Mouse (Mus musculus) ovary, postnatal 10 days (tissue): ENCODE measurements around the gene Tbc1d2.
"Not testable (repeated sequence)": the region's sequence is repeated elsewhere in the genome, so short reads cannot be mapped to it uniquely, and the experiment has no call there.

Experiments
- DNase-seq: peaks from one replicate; pipeline ENCODE4 v3.0.0; 2022; ENCODE audit warnings: low spot score

The Tbc1d2 gene

DNA sequence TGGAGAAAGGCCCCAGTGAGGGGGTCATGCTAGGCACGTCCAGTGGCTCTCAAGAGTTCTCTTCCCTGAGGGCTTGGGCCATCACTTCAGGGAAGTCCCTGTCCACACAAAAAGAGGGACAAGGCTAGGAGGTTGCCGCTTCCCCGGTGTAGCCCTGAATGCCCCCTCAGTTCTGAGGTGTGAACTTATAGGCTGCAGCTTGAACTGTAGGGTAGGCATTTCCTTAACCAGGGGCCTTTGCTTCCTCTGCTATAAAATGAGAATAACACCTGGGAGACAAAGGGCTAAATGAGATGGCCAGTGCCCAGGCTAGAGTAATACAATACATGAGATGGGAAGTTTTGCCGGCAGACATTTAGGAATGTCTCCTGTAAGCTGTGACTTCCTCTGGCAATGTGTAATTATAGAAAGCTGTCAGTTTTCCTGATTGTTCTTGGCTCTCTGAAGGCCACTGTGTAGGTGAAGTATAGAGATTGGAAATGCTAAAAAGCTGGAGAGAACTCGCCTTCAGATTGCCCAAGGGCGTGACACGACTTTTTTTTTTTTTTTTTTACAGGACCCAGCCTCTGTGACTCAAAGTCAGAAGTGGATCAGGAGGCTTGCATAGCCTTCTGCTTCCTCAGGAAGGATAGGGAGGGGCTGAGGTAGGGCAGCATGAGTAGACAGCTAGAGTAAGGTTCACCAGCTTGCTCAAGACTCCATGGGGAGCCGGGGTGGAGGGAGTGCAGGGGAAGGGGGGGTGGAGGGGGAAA lies 6.9 kb downstream of the Tbc1d2 start:
- no peak for DNase-seq

DNA sequence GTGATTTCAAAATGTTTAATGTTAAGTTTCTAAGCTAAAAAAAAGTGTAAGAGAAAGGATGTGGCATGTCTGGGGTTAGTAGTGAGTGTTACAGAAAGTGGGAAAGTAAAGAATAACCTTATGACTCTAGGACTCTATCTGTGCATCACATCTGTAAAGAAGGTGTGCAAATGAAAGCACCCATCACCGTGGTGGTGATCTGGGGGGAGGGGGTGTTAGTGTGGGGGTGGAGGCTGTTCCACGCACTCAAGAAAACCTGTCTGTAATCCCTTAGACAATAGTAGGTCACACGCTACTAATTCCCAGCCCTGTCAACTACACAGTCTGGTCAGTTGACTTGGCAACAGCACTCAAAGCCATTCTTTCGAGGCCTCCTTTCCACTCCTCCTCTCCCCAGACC lies 8.7 kb downstream of the Tbc1d2 start:
- DNase-seq = no peak

DNA sequence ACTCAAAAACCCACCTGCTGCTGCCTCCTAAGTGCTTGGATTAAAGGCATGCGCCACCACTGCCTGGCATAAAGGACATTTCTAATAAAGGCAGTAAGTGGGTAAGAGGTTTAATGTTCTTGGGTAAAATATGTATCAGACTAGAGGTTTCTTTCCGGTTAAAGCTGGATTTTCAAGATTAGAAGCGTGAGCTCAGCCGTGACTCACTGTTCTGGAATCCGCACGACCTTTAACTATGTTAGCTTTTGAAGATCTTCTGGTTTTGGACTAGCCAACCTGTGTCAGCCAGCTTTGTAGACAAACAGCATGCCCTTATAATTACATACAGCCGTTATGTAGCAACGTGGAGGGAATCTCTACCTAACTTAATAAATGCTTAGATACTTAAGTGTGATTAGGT lies 10.1 kb downstream of the Tbc1d2 start:
- DNase-seq = no peak

DNA sequence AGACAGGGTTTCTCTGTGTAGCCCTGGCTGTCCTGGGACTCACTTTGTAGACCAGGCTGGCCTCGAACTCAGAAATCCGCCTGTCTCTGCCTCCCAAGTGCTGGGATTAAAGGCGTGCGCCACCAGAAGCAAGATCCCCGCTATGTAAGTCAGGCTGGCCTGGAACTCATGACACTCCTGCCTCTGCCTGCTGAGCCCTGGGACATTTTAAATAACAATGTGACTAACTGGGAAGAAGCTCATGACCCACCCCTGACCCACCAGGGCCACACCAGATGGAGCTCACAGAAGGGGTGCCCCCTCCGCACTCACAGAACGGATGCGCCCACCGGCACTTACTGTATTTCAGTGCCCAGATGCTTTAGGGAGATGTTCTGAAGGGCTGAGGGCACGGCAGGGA lies 12.8 kb downstream of the Tbc1d2 start:
- DNase-seq = not testable (repeated sequence)

DNA sequence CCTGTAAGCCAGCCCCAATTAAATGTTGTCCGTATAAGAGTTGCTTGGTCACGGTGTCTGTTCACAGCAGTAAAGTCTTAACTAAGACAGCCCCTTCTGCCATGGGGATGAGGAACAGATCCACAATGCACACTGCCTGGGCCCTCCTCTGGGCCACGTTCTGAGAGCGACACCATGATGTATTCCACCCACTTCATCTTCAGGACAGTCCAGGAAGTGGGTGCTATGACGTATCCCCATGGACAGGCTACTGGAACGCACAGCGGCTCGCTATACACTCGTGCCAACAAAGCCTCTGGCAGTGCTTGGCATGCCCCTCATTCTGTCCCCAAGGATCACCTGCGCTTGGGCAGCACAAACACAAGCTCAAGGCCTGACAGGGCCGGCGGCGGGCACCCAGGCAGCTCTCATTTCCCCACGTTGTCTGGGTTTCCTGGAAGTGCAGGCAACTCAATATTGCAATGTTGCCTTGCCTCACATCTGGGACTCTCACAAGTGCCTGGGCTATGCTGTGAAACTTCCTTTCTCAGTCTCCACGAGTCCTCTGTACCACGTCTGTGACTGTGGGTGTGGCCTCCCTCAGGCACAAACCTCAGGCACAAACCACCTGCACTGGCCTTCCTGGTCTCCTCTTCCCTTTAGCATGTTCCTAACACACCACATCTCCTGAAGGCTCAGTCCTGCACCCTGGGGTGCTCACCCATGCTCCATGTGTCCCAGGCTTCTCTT lies 14.1 kb downstream of the Tbc1d2 start:
- DNase-seq = no peak

DNA sequence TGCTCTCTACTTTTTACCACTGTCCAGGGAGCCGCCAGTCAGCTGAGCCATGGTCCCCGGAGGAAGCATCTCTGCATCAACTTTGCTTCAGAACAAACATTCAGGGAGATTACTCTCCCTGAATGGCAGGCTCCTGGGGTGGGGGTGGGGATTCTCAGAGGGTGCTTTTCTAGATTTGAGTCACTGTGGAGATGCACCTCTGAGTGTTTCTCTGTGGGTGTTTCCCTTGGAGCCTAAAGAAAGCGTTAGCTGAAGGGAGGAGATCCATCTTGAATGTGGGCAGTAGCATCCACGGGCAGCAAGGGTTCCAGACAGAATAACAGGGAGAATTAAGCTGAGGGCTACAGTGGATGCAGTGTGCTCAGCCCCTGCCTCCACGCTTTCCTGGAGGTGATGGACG lies 15.1 kb downstream of the Tbc1d2 start:
- no peak for DNase-seq

DNA sequence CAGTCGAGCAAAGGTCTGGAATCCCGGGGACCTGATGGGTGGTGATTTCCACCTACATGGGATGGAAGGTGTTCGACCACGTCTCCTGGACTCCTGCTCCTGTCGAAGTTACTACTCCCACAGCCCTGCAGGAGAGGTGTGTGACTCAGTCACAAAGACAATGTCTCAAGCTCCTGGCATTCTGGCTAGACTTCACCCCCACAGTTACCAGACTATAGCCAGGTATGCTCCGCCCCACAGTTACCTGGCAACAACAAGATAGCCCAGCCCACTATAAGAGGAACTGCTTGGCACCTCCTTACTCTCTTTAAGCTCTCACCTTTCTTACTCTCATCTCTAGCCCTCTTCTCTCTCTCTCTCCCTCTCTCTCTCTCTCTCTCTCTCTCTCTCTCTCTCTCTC lies 16.4 kb downstream of the Tbc1d2 start:
- DNase-seq = not testable (repeated sequence)

DNA sequence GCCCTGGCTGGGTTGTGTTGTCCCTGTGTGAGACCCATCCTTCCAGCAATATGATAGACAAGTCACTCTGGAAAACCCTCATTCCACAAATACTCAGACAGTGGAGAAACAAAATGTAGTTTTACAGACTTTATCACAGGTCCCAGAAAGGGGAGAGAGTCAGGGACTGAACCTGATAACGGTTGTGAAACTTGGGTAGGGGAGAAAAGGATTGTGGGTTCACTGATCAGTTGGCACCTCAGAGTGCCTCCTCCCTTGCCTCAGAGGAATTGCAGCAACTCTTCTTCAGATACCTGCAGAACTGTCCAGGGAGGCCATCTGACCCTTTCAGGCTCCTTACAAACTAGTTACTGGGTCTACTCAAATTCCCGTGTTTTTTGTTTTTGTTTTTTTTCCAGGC lies 17.5 kb downstream of the Tbc1d2 start:
- no peak for DNase-seq

DNA sequence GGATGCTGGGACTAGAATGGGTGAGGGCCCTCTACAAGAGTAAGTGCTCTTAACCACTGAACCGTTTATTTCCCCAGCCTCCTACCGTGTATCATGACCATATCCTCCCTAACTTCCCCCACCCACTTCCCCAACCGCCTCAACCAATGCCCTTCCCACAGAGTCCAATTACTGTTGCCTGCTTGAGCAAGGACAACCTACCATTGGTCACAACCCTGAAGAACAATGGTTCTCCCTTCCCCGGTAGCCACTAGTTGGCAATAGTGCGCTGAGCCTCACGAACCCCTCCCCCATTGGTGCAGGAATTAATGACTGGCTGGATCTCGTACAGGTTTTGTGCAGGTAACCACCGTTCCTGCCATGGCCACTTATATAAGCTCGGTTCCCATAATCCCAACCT lies 19.6 kb downstream of the Tbc1d2 start:
- no peak for DNase-seq

DNA sequence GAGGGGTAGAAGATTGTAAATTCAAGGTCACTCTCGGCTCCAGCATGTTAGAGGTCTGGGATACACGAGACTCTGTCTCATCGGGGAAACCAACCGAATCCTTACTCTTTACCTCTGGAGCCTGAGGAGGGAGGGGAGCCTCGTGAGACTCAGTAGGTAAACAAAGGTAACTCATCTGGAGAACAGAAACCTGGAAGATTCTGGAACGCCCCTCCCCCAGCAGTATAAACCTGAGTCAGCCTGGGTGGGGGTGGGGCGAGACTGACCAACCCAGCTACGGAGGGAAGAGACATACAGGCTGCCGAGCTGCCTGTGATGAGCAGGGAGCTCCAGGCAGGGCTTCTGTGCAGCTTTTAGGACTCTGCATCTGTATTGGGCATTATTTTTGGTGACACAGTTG lies 21.1 kb downstream of the Tbc1d2 start:
- DNase-seq = no peak

DNA sequence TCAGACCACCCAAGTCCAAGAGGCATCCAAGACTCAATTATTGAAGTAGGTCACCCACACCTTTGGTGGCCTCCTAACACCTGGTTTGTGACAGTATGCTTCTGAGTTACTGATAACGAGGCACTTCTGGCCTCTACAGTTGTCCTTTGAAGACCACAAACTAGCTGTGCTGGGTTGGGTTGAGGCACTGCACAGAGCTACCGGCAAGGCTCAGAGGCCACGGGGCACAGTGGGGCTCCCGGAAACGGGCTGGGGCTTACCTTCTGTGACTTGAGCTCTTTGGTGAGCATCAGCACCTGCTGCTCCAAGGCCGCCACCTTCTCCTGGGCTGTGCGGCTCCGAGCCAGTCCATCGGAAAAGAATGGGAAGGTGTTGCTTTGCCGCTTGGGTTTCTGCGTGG lies 21.9 kb downstream of the Tbc1d2 start:
- no peak for DNase-seq

DNA sequence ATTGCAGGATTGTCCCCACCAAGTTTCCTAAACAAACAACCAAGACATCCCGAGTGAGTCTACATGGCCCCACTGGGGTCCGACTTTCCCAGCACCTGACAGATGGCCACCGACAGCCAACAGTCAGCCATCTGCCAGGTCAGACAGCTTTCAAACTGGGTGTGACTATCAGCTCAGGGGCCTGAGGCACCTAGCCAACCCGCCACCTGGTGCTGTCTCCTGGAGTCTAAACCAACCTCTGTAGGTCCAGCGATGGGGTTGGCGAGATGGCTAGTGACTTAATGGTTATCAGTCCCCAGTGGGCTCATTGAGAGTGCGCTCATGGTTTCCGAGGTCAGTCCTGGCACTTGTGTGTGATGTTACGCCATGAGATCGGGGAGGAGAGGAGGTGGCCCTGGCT lies 24.9 kb downstream of the Tbc1d2 start:
- no peak for DNase-seq

DNA sequence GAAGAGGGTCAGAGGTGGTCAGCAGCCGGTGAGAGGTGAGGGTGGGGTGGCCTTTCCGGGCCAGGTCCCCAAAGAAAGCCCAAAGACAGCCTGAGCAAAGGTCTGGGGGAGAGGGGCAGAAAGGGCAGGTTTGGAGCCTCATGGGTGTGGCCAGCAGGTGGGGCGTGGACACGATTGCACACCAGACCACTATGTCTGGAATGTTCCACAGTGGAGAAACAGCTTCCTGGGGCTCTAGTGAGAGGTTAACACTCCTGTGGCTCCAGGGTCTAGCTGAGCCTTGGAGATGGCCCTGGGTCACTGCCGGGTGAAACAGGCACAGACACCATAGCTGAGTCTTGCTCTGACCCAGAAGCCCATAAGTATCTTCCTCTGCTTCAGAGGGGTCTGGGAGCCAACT lies 27.0 kb downstream of the Tbc1d2 start:
- no peak for DNase-seq

DNA sequence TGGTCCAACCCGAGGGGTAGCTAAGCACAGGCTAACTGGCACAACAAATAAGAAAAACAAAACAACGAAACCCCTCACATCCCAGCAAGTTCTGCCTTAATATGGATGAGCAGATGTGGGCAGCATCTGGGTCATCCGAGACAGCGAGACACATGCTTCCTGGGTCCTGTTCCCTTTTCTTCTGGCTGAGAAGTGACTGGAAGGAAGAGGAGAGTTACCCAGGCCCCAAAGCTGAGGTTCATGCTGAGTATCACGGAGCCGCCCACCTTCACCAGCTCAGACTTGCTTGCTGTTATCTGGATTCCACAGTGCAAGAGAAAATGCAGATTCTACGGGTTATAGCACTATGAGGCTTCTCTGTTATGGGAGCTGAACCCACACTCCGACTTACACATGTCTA lies 29.1 kb downstream of the Tbc1d2 start:
- DNase-seq = no peak

DNA sequence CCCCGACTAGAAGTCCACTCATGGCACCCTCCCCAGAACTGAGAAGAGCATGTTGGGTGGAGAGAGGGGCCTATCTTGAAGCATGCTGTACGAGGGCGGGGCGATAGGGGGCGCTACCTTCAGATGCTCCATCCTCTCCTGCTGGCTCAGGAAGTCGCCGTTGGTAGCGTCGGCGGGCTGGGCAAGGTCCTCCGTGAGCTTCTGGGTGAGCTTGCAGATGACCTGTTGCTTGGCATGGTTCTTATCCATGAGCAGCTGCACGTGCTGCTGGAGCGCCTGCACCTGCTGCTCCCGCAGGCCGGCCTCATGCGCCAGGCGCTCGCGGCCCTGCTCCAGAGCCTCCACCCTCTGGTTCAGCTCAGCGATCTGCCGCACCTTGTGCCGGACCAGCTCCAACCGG lies 29.7 kb downstream of the Tbc1d2 start:
- no peak for DNase-seq

DNA sequence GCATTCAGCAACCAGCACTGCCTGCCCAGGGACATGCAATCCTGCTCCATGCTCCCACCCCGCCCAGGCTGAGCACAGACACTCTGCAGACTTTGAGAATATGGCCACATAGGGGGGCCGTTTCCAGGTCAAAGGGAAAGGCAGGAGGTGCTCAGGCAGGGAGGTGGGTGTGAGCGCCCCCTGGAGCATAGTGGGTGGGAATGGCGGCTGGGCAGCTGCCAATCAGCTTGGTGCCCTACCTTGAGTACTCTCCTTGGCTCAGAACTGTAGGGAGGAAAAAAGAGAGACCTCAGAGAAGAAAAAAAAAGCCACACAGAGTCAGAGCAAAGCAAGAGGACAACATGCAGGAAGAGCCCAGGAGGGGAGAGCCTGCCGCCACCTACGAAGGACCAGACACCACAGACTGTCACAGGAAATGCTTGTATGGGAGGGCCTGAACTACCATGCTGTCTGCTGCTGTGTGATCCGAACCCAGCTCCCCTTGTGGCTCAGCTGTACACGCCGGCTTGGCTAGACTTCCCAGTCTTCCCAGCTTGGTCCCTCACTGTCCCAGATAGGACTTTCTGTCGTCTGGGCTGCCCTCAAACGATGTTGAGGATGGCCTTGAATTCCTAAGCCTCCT lies 31.7 kb downstream of the Tbc1d2 start:
- DNase-seq = no peak

DNA sequence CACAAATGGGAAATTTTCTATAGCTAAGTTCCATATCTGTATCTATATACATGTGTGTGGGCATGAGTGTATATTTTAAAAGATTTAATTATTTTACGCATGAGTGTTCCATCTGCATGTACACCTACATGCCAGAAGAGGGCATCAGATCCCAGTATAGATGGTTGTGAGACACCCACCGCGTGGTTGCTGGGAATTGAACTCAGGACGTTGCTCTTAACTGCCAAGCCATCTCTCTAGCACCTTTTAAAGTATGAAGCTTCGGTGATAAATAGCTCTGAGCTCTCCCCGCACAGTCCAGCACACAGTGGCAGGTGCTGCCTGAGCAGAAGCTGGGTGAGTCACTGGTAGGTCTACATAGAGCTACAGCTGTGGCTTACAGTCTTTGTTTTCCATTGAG lies 32.6 kb downstream of the Tbc1d2 start:
- no peak for DNase-seq

DNA sequence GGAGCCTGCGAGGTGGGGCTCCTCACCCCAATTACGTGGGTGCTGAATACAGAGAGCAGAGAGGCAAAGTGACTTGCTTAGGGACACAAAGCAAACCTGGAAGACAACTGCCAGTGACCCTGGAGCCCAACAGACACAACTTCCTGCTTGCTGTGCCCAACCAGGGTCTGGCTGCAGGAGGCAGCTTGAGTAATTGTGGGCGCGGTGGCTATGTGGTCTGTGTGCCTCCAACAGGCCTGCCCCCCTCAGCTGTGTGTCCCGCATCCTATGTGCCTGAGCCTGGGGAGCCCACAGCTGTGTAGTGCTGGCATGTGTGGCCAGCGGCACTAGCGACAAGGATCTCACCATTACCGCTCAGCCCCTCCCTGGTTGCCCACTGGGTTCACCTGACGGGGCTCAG lies 35.4 kb downstream of the Tbc1d2 start:
- no peak for DNase-seq

DNA sequence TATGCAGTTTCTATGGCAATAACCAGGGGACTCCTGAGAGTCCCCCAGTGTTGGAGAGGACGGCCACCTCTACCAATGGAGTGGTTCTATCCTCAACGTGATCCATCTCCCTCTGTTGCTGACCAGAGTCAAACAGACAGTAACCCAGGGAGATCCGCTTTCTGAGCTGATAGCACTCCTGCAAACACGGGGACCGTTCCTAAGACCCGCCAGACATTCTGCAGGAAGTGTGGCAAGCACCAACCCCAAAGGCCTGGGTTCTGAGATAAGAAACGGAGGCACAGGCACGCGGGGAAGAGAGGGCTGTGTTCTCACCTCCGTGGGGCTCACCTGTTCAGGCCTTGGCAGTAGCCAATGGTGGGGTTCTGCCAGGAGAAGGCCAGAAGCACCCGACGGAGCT lies 36.4 kb downstream of the Tbc1d2 start:
- no peak for DNase-seq

DNA sequence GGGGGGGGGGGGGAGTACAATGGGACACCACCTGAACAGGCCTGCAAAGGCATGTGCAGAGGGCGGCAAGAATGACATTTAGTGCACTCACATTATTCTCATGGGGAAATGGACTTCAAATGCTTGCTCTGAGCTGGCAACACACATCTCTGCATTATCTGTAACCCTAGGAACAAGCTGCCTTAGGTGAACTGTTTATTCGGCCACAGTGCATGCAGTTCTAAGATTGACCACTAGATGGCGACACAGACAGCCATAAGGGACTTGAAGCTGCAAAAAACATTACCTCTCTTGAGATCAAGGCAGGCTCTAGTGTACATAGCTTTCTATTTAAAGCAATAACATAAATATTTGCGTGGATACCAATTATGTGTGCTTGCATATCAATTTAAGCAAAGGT lies 38.8 kb downstream of the Tbc1d2 start:
- DNase-seq = peak; percentile 81

DNA sequence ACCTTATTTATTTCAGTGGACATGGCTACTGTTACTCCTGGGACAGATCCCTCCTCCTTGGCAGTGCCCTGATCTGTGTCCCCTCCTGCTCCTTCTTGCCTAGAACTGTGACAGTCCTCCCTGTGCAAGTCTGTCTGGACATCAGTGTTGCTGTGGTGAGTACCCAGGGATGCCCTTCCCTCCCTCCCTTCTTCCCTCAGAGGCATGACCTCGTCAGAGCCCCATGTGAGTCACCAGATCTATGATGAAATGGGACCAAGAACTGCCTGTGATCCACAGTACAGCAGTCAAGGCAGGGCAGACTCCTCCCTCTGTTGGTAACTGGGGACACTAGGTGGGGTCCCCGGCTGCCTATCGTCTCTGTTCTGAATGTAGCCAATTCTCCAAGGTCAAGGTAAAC lies 42.4 kb downstream of the Tbc1d2 start:
- DNase-seq = no peak

DNA sequence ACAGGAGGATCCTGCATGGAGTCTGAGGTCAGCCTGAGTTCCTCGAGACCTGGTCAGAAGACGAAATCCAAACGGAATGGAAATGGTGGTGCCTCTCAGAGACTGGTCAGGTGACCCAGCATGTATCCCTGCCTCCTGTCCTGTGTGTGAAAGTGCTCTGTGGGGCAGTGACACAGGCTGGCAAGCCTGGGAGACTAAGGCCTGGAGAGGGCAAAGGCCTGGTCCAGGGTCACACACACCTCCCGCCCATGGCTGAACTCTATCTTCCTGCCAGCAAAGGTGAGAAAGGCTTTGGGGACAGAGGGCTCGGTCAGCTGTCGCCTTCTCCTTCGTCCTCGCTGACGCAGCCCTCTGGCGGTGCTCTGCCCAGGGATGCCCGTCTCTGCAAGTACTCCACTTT lies 44.6 kb downstream of the Tbc1d2 start:
- no peak for DNase-seq

DNA sequence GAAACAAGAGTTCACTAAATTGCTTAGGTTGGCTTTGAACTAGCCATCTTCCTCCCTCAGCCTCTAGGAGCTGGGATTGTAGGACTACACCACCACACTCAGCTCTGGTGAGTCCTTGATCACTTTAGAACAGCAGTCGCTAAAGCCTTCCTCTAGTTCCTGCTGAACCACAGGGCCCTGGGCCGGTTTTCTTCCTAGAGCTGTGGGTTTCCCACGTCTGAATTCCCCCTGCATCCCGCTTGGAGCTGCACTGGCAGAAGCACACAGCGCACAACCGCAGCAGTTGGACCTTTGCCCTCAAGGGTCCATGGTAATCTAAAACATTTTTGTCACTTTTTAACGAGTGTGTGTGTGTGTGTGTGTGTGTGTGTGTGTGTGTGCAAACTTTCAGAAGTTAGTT lies 47.3 kb downstream of the Tbc1d2 start:
- no peak for DNase-seq
